Mouse (Mus musculus) R1 (cell line): ENCODE results near the gene Fuom.
"Not testable (repeated sequence)": the region's sequence is repeated elsewhere in the genome, so short reads cannot be mapped to it uniquely, and the experiment has no call there.

Source experiments
- DNase-seq: peaks from one replicate; pipeline ENCODE4 v3.0.0-alpha.2; 2018; ENCODE audit warnings: low read depth, low spot score

The Fuom gene

DNA sequence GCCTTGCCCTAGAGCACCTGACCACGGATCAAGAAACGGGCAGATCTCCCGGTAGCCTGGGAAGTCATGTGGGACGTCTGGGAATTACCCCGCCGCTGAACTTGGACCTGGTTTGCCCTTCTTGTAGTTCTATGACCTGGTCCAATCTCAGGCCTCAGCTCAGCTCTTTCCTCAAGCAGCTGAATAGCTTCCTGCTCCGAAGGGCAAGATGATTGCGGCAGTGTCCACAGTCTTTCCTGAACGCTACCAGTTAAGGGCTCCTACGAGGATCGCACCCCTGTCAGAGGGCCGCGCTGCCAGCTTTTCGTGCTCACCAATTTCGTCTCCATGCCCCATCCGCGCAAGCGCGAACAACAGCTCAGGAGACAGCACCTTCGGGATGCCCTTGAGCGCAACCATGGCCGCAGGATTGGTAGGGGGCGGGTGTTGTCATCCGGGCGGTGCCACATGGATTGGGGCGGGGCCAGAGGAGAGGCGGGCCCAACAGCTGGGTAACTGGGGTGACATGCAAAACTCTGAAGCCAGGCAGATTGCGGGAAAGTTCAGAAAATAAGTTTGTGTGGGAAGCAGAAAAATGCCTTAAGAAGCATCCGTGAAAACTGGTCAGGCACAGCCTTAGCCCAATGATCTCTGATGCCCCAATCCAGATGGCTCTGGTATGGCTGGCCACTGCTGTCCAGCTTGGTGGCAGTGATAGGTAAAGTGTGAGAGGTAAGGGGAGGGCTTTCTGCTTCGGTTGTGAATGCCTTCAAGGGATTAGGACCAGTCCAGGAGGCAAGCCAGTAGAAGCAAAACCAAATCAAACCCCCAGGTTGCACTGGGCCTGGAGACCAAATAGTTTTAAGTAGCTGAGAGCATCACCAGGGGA is at the start of gene Fuom:
Gene Fuom, minus strand, starts transcription at position 449 of the 868 bp plus-strand sequence.
- DNase-seq, result peak; percentile 93

DNA sequence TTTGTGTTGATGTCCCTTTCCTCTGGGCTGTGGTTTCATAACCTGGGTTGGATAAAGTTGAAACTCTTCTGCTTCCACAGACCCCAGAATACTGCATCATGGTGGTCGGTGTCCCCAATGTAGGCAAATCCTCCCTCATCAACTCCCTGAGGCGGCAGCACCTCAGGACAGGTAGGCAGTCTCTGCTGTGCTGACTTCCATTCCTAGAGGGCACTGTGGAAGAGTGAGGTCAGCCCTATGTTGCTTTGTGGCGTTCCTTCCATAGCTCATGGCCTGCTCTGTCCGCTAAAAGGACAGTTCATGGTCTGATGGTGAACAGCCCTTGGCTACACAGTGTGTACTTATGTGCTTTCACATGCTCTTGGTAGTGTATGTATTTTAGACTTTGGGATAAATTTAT is 42.3 kb upstream of the Fuom start:
- DNase-seq, result no peak

DNA sequence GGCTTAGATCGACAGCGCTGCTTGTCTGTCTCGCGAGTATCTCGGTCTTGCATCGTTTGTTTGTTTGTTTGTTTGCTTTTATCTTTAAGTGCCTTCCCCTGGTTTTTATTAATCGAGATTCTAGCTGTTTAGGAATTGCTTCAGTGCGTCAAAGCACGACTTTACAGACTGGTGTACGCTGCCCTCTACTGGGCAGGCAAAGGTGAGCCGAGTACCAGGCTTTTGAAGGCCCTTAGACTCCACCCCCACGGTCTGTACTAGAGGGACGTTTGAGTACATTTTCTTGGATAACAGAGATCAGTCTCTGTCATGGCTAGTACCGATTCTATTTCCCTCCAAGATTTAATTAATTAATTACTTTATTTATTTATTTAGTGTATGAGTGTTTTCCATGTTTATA is 39.1 kb upstream of the Fuom start:
- DNase-seq, result peak; percentile 77

DNA sequence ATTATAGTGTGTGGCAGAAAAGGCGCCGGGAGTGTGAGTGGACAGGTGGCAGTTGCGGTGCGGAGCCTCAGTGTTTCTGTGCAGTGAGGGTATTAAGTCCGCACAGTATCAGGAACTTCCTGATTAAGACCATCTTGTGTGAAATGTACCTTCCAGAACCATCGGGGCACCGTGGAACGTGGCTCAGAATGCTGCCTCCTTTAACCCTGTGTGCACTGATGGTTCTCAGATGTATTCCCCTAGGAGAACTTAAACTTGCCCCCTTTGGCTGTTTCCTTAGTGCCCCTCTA is 35.7 kb upstream of the Fuom start:
- DNase-seq, result no peak

DNA sequence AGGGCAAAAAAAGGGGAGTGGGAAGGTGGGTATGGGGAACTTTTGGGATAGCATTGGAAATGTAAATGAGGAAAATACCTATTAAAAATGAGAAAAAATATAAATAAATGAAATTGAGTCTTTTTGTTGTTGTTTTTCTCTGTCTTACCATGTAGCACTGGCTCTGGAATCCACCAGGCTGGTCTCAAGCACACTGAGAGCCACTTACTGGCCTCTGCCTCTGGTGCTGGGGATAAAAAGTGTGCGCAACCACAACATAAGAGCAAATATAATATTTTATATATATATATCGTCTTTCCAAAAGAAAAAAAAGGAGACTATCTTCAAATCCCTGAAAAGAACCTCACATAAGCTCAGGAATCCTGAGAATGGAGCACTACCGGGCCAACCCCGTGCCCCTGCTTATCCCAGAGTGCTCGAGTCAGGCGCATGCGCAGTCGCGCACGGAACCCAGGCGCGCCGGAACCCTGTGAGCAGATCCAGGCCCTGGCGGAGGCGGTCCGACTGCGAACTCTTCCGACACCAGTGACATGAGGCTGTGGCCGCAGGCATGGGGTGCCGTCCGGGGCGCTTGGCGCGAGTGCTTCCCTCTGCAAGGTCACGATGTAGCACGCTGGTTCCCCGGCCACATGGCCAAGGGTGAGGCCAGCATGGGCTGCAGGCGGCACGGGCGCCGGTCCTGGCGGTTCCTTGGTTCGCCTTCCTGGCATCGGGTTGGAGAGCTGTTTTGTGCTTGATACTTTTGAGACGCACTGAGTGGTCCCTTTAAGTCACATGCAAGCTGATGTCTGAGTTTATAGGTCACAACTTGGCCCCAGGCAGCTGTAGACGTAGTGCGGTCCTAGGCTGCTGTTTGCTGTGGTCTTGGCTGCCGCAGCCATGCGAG is 35.1 kb upstream of the Fuom start, which contains the start of gene Mtg1:
Gene Mtg1, plus strand, starts transcription at position 430 of the 886 bp plus-strand sequence.
- DNase-seq, result peak; percentile 96

DNA sequence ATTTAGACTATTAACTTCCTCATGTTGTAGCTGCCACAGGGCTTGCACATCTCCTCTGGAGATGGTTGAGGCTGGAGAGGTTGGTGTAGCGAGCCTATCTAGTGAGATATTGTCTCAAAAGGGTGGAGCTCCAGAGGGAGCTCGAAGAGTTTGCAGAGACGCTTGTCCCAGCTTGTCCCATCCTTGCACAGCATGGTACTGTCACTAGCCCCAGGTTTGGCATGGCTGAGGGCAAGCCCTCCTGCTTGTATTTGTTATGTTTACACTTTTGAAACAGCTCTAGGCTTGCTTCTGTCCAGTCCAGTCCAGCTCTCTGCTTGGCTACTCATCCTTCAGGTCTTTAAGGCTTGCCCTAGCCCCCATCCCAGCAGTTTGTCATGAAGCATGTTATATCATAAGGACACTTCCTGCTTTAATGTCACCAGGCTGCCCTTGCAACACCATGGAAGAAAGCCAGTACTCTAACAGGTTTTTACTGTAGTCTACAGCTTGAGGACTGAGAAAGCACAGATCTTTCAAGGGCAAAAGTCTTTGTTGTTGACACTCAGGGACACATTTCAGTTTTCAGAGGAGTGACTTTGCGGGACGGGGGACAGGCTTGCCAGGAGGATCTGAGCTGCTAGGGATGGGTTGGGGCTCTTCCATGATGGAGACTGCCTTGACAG is 33.0 kb upstream of the Fuom start:
- DNase-seq, result no peak

DNA sequence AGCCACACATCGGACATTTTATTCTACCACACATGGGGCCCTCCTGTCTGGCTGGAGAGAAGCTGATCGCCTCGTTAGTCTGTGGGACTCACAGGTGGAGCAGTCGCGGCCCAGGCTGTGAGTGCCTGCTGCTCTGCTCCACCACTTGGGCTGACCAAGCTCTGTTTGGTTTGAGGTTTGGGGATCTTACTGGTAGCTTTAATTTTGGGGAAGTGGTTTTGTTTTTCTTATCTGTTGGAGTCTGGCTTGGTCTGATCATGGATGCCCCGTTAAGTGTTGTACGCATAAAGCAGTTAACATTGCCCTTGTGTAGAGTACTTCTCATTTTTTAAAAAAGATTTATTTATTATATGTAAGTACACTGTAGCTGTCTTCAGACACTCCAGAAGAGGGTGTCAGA is 31.8 kb upstream of the Fuom start:
- DNase-seq, result not testable (repeated sequence)

DNA sequence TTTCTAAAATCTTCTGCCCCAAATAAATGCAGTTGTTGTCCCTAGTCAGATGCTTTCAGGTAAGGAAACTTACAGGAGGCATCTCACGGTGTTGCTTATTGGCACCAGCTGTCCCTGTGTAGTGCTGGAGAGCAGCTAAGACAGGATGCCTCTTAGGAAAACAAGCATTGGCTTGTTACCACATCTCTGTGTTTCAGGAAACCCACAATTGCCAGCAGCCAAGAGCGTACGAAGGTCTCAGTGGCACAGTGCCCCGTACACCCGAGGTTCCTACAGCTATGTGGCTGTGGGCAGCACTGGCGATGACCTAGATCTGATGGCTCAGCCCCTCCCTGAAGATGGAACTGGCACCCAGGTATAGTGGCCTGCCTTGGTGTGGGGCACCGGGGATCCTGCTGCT is 29.9 kb upstream of the Fuom start:
- DNase-seq, result not testable (repeated sequence)

DNA sequence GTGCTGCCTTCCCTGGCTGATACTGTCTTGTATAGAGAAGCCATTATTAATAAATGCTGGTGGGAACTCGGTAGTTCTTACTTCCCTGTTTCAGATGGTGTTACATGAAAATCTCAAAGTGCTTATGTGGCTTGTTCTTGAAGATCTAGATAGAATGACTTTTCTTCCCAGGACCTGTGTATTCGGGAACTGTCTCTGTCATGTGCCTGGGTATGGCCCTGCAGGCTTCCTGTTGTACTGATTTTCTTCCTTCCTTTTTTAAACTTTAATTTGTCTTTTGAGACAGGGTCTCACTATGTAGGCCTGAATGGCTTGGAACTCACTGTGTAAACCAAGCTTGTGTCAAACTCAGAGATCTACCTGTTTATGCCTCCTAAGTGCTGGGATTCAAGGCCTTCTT is 25.7 kb upstream of the Fuom start:
- no peak for DNase-seq

DNA sequence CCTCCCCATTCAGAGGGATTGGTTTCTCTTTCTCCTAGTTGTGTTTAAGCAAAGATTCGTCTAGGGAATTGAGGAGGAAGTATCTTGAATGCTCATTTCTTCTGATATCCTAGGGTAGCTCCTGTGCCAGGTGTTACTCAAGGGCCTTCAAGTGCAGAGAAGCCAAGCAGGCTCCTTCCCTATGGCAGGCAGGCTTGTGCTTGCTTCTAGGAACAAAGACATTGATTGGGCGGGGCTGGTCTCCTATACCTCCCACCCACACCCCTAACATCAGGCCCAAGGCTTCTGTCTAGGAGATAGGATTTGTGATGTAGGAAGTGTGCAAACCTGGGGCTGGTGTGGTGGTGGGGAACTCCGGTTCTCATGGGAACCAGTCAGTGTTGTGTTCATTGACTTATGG is 24.7 kb upstream of the Fuom start:
- DNase-seq, result peak; percentile 20

DNA sequence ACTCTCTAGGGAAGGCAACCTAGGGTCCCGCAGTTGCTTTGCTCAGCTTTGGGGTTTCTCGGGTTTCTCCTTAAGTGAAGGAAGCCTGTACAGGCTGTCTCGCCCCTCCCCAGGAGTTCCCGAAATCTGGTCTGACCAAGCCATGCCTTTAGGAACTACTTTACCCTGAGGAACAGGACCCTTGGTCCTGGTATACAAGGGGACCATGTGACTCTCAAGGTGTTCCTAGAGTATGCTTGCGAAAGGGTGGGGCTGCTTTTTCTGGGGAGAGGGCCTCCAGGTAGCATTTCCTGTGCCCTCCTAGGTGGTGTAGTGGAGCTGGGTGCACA is 23.7 kb upstream of the Fuom start:
- DNase-seq, result no peak

DNA sequence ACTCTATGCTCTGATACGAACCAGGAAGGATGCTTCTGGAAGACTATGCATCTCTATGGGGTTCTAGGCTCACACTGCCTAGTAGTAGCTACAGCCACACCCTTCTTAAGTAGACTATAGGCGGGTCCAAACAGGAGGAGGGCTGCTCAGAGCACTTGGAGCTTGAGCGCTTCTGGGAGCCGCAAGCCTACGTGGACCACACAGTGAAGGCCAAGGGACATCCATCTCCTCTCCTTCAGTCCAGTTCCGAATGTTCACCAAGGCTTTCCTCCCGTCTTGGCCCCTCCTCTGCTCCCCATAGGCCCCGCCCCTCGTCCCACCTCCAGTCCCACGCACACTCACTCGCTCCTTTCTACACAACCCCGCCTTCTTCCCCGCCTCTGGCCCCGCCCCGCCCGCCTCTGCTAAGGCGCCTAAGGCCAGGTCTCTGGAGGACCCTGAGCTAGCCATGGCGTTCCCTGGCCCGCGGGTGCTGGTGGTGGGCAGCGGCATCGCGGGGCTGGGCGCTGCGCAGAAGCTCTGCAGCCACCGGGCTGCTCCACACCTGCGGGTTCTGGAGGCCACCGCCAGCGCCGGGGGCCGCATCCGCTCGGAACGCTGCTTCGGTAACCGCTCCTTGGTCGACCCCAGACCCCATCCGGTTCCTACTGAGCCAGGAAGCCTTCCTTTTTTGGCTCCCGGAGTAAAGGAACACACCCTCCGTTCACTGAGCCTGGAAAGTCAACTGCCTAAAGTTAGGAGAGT is 23.2 kb upstream of the Fuom start:
- DNase-seq, result peak; percentile 93

DNA sequence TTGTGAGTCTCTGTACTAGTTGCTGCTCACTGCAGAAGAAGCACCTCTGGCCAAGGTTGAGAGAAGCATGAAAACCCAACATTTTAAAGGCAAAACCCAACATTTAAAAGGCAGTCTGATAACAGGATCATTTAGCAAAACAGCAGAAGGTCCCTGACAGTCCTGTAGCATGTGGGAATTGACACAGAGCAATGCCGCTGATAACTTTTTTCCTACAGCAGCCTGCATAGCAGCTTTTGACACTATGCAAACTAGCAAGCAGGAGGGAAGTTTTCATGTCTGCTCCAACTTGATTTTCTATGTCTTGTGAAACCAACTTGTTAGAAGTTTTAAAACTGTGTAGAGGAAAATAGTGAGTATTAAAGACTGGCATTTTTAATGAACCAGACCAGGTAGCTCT is 22.1 kb upstream of the Fuom start:
- DNase-seq, result no peak

DNA sequence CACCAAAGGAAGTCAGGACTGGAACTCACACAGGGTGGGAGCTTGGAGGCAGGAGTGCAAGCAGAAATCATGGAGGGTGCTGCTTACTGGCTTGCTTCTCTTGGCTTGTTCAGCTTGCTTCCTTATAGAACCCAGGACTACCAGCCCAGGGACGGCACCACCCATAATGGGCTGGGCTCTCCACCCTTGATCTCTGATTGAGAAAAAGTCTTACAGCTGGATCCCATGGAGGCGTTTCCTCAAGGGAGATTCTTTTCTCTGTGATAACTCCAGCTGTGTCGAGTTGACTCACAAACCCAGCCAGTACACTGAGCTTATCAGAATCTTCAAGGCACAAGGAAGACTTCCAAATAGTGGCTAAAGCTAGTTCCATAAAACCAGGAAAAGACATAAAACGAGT is 20.5 kb upstream of the Fuom start:
- DNase-seq, result peak; percentile 44

DNA sequence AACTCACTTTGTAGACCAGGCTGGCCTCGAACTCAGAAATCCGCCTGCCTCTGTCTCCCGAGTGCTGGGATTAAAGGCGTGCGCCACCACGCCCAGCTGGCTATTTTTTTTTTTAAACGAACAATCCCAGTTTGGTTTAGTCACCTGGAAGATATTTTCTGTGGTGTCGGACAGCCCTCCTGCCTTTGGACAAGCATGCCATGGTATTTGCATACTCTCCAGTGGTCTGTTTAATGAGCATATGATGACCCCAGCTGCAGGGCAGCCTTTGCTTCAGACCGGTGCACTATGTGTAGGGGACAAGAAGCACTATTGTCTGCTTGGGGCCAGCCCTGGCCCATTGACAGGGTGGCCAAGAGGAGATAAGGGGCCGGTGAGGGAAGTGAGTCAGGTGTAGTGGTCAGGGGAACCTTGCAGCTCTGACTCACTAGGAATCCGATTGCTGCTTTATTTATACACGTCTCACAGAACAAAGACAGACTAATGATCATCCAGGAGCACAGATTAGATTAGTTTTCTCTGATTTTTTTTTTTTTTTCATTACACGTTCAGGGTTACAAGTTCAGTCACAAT is 19.2 kb upstream of the Fuom start:
- DNase-seq, result no peak

DNA sequence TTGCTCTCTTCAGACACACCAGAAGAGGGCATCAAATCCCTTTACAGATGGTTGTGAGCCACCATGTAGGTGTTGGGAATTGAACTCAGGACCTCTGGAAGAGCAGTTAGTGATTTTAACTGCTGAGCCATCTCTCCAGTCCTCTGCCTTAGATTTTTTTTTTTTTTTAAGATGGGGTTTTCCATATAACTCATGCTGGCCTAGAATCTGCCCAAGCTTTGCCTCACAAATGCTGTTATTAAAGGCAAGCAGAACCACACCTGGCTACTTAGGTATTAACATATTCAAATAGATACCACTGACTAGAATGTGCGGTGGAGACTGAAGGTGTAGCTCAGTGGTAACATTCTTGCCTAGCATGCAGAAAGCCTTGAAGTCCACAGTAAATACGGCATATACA is 18.2 kb upstream of the Fuom start:
- DNase-seq, result no peak

DNA sequence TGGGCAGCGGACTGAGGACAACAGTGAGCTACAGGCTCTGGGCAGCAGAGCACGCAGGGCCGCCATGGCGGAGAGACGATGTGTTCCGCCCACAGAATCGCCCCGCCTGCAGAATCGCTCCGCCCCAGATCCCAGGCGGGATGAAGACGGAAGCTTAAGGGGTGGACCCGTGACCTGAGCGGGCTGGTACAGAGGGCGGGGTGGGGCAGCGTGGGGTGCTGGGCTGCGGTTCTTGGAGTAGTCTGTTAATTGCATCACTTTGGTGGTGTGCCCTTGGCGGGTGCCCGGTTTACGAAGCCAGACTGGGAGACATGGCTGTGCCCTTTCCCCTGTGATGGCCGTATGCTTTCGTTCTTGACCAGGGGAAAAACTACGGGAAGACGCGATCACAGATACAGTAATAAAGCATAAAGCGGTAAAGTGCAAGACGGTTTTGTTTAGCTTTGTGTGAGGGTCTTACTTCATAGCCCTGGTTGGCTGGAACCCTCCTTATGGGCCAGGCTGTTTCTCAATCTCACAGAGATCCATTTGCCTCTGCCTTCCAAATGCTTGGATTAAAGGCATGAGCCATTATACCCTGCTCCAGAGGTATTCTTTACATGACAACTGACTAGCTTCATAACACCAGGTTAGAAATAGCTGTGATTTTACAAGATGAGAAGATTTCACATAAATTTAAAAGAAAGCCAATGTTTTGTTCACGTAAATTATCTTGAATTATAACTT is 14.3 kb upstream of the Fuom start, which contains the start of gene Echs1:
Gene Echs1, minus strand, starts transcription at position 148 of the 726 bp plus-strand sequence.
- peak; percentile 91 for DNase-seq

DNA sequence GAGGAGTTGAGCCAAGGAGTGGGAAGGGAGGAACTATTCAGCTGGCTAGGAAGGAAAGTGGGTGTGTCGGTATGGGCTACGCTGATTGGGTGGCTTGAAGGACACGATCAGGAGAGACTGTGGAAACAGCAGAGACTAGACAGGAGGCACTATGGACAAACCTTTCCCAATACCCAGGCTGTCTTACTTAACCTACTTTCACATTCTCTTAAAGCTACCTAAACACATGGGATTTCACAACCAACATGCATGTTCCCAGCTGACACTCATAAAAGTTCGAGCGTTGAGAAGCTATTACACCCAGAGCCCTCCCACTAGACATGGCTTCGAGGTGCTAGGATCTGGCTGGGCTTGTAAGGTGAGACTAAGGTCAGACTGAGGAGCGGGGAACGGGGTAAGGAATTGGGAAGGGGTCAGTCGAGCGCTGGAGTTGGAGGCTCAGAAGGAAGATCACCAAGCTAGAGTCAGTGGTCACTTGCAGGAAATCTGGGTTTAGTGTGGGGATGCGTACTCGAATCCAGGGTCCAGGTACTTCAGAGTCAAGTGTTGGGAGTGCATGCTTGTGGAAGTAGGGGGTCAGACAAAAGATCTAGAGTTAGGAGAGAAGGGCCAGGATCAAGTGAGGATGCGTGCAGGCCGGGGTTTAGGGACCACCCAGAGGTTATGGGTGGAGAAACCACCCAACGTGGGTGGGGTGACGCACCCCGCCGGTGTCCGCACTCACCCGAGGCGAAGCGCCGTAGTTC is 13.5 kb upstream of the Fuom start, which contains the start of gene Paox:
Gene Paox, plus strand, starts transcription at position 217 of the 746 bp plus-strand sequence.
- DNase-seq, result peak; percentile 85

DNA sequence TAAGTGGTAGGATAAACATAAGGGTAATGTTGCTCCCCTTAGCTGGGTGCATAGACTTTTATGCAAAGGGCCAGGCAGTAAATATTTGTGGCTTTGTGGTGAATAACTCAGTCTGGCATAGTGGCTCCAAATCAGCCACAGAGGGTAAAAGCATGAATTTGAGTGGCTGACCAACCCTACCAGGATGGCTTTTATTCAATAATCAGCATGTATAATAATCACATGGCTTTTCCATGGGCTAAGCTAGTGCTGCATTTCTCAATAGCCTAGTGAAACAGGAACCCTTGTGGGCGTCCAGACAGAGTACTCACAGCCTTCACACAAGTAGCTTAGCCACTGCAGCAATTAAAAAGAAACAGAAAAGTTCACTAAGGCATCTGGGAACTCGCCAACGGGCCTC is 9.7 kb upstream of the Fuom start:
- DNase-seq, result no peak

DNA sequence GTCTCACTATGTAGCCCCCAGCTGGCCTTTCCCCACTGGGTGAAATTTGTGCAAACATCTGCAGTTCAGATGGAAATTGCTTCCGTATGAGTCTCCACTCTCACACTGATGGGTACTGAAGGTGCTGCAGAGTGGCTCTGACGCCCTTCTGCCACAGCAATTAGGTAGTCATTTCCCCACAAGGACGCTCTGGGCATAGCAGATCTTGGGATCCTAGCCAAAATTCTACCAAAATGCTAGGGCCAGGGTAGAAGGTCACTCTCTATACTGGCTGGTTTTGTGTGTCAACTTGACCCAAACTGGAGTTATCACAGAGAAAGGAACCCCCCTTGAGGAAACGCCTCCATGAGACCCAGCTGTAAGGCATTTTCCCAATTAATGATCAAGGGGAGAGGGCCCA is 1.8 kb upstream of the Fuom start:
- DNase-seq, result no peak
